In genomic region chr11:4571491-4571901, GRCm38 (mm10) we compare ENCODE assay signal across 15 mouse cellular contexts. TPM values are rescaled to one million over a fixed set of nuclear protein-coding genes. Genes with fewer than 3 reads are reported as not detected.
A peak's percentile ranks its signal among the peaks of the same experiment; 100 is the strongest.
DNase-seq lines count a peak whose midpoint lies in the region; ATAC-seq and TF ChIP-seq lines count a peak whose summit lies in the region.
"Had no signal": no experiment of that assay in that cellular context is flagged by ENCODE, and none has a peak within 500 bp of the region (broad histone marks: within the 10 kb centered on the region; RNA-seq: fewer than 3 reads in every experiment).

No protein-coding gene starts in this region.

- no peaks in the 10 kb centered on the region for H3K36me3 ChIP-seq in lung, embryonic 16.5 days (ENCODE audit: control insufficient read depth, insufficient read depth, low read length)
- H3K36me3 ChIP-seq in liver, embryonic 16.5 days (ENCODE audit: control insufficient read depth, insufficient read depth) = no peaks in the 10 kb centered on the region
- H3K36me3 ChIP-seq: hindbrain, embryonic 15.5 days; kidney, embryonic 15.5 days; lung, embryonic 15.5 days had no signal

- intact Hi-C loops in heart, postnatal 14 days (cut with DNase I) = no loop called here

- no peak overlapping the region for H3K4me3 ChIP-seq in lung, embryonic 16.5 days (ENCODE audit: low read length)
- no peak overlapping the region for H3K4me3 ChIP-seq in layer of hippocampus, adult 2 months
- H3K4me3 ChIP-seq in liver, embryonic 16.5 days (ENCODE audit: low read depth, low read length) = no peak overlapping the region
- H3K4me3 ChIP-seq: hindbrain, embryonic 15.5 days; kidney, embryonic 15.5 days; lung, embryonic 15.5 days; neural tube, embryonic 13.5 days had no signal

- no peak overlapping the region for H3K4me2 ChIP-seq in lung, embryonic 16.5 days (ENCODE audit: low read depth, low read length)
- H3K4me2 ChIP-seq in liver, embryonic 16.5 days (ENCODE audit: low read depth, low read length) = no peak overlapping the region
- H3K4me2 ChIP-seq: hindbrain, embryonic 15.5 days; kidney, embryonic 15.5 days; lung, embryonic 15.5 days; midbrain, embryonic 11.5 days; neural tube, embryonic 13.5 days had no signal

- 0 out of 2 replicates have a peak, but pooled peaks have one; percentile 20 for ATAC-seq in lung, embryonic 16.5 days (ENCODE audit: low read depth)
- no peak for ATAC-seq in liver, embryonic 16.5 days (ENCODE audit: low read depth)
- ATAC-seq: activated CD4-positive, CD25-positive, alpha-beta regulatory T cell, adult 4 months had no signal

- 0 out of 2 replicates have a peak, but pooled peaks cover 3% of the 10 kb centered on the region for H3K4me1 ChIP-seq in lung, embryonic 16.5 days (replicated peaks; ENCODE audit: control insufficient read depth, insufficient read depth, low read length)
- peaks cover 37% of the 10 kb centered on the region for H3K4me1 ChIP-seq in liver, embryonic 16.5 days (ENCODE audit: control insufficient read depth, low read depth, low read length)

- H3K27me3 ChIP-seq in lung, embryonic 16.5 days (ENCODE audit: control insufficient read depth, insufficient read depth, low read depth, low read length) = no peaks in the 10 kb centered on the region
- H3K27me3 ChIP-seq in liver, embryonic 16.5 days (ENCODE audit: control insufficient read depth, insufficient read depth, low read depth, low read length) = no peaks in the 10 kb centered on the region
- H3K27me3 ChIP-seq: hindbrain, embryonic 15.5 days; kidney, embryonic 15.5 days; lung, embryonic 15.5 days; neural tube, embryonic 13.5 days had no signal

- no peak overlapping the region for H3K9ac ChIP-seq in lung, embryonic 16.5 days (ENCODE audit: low read length)
- H3K9ac ChIP-seq in liver, embryonic 16.5 days (ENCODE audit: low read depth, low read length) = no peak overlapping the region
- H3K9ac ChIP-seq: hindbrain, embryonic 15.5 days; kidney, embryonic 15.5 days; lung, embryonic 15.5 days; neural tube, embryonic 13.5 days had no signal

- H3K27ac ChIP-seq in lung, embryonic 16.5 days (ENCODE audit: low read length) = no peak overlapping the region
- peak overlapping the region; percentile 63 for H3K27ac ChIP-seq in layer of hippocampus, adult 2 months
- peak overlapping the region; percentile 59 for H3K27ac ChIP-seq in liver, embryonic 16.5 days (ENCODE audit: low read length)
- H3K27ac ChIP-seq: hindbrain, embryonic 15.5 days; kidney, embryonic 15.5 days; lung, embryonic 15.5 days; neural tube, embryonic 13.5 days had no signal

- no peaks in the 10 kb centered on the region for H3K9me3 ChIP-seq in lung, embryonic 16.5 days (ENCODE audit: control insufficient read depth, low read length)
- no peaks in the 10 kb centered on the region for H3K9me3 ChIP-seq in liver, embryonic 16.5 days (replicated peaks; ENCODE audit: control insufficient read depth, low read length)
- H3K9me3 ChIP-seq: hindbrain, embryonic 15.5 days; kidney, embryonic 15.5 days; lung, embryonic 15.5 days; neural tube, embryonic 13.5 days had no signal

- peak; percentile 63 to 64 for DNase-seq in heart, adult 18-20 months
- DNase-seq in heart, postnatal 14 days = no peak
- no peak for DNase-seq in lung, adult 18-20 months
- peak; percentile 29 to 49 for DNase-seq in layer of hippocampus, adult 2 months (ENCODE audit: low spot score in 2 of 2)
- no peak for DNase-seq in thymus, postnatal 4 days
- DNase-seq: thymus, postnatal 25 days had no signal

- 73% methylated on average over 4 of the region's 4 CpGs for WGBS in lung, embryonic 16.5 days
- WGBS in liver, embryonic 16.5 days (ENCODE audit: insufficient replicate concordance) = 60% methylated on average over 4 of the region's 4 CpGs

- no peak for TF ChIP-seq CTCF in layer of hippocampus, adult 2 months (conservative IDR thresholded peaks at IDR 0.05)

RNA-seq across cellular contexts. Expression of gene Mtmr3, which starts 23.2 kb away (rescaled TPM):
- 10 to 100 TPM; 47.4 to 49.0 TPM for total RNA-seq in heart, adult 18-20 months (2021)
- 10 to 100 TPM; 48.7 to 50.7 TPM for total RNA-seq in heart, postnatal 14 days (2021)
- polyA plus RNA-seq in lung, embryonic 16.5 days (2015; fragmentation: Nextera tagmentation; extraction: Ambion mirVana) = 26.1 and 27.4 TPM in 2 replicates
- total RNA-seq in layer of hippocampus, adult 2 months (2021) = 10 to 100 TPM; 70.5 to 73.2 TPM
- 32.8 and 36.5 TPM in 2 replicates for polyA plus RNA-seq in liver, embryonic 16.5 days (2015; fragmentation: Nextera tagmentation; extraction: Ambion mirVana)

RNA-seq across cellular contexts. Expression of gene Gm11032, which starts 48.4 kb away (rescaled TPM):
- total RNA-seq in heart, adult 18-20 months (2021) = not detected
- total RNA-seq in heart, postnatal 14 days (2021) = not detected
- not detected in 2 replicates for polyA plus RNA-seq in lung, embryonic 16.5 days (2015; fragmentation: Nextera tagmentation; extraction: Ambion mirVana)
- not detected for total RNA-seq in layer of hippocampus, adult 2 months (2021)
- polyA plus RNA-seq in liver, embryonic 16.5 days (2015; fragmentation: Nextera tagmentation; extraction: Ambion mirVana) = not detected in 2 replicates
- polyA plus RNA-seq: activated CD4-positive, CD25-positive, alpha-beta regulatory T cell, adult 4 months; frontal cortex, adult 2 months; hindbrain, embryonic 15.5 days; kidney, embryonic 15.5 days; lung, embryonic 15.5 days; midbrain, embryonic 11.5 days; neural tube, embryonic 13.5 days had no signal

Comparison
In these comparisons a context has a peak if more than half of its experiments do, and no peak if none do; other contexts are left out.
1. DNase-seq: peak in heart, adult 18-20 months (2 of 2) and layer of hippocampus, adult 2 months (2 of 2); none in heart, postnatal 14 days (0 of 2), lung, adult 18-20 months (0 of 2) and thymus, postnatal 4 days (single experiment).